Mouse (Mus musculus) E14TG2a.4 (cell line): ENCODE measurements around the gene Nfe2l2.

Source experiments
- CTCF ChIP-seq: conservative IDR thresholded peaks from 2 replicates; pipeline ENCODE4 v1.5.1; 2014; ENCODE audit warnings: low read length
- NANOG ChIP-seq: IDR thresholded peaks from 2 replicates; pipeline ENCODE4 v1.6.1; 2014; ENCODE audit warnings: borderline replicate concordance, low read length, mixed read lengths
- POU5F1 ChIP-seq: IDR thresholded peaks from 2 replicates; pipeline ENCODE4 v1.6.1; 2014; ENCODE audit warnings: low read length, borderline replicate concordance

DNA sequence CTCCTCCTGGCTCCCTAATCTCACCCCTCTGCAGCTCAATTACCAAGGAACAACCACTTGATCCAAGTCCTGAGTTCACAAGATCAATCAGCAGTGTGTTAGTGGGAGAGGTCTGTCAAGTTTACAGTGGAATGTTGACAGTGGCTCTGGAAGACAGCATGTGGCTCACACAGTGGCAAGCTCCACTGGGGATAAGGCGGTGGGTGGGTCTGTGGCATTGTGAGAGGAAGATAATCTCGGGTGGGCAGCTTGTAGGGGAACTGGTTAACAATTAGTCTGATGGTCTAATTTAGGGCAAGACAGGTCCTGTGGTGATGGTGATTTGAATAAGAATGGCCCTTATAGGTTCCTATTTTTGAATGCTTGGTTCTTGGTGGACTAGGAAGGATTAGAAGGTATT is 27.5 kb upstream of the Nfe2l2 start:
- TF ChIP-seq CTCF (no peak), POU5F1 (no peak; the same call in 1 of the 2 replicates), NANOG (peak; percentile 68; the same call in 1 of the 2 replicates)
